Mouse (Mus musculus) stomach, embryonic 14.5 days (tissue): ENCODE results near the gene Itm2b. TPM values are rescaled to one million over a fixed set of nuclear protein-coding genes. Genes with fewer than 3 reads are reported as not detected.

Experiments
- ATAC-seq: fragments of 200-750 bp; cut with Nextera tagmentation; 2 replicates; pipeline ENCODE4 v1.8.0; 2017; ENCODE audit warnings: low read depth, moderate TSS enrichment; ENCODE audit not compliant: insufficient number of reproducible peaks, insufficient read depth, low FRiP score
- H3K27ac ChIP-seq: fragments of 300-500 bp; sonication (generic); 2 replicates; pipeline ENCODE4 v1.5.1; 2014; ENCODE audit warnings: mild to moderate bottlenecking, low read length, moderate library complexity, mixed read lengths
- H3K27me3 ChIP-seq: fragments of 300-500 bp; sonication (generic); 2 replicates; pipeline ENCODE4 v1.6.1; 2014; ENCODE audit warnings: low read length, control low read depth, mixed read lengths; ENCODE audit not compliant: control insufficient read depth, insufficient read depth
- H3K36me3 ChIP-seq: fragments of 300-500 bp; sonication (generic); 2 replicates; pipeline ENCODE4 v1.6.1; 2014; ENCODE audit warnings: mild to moderate bottlenecking, control low read depth, low read length, moderate library complexity, mixed read lengths; ENCODE audit not compliant: control insufficient read depth, insufficient read depth
- H3K4me1 ChIP-seq: fragments of 300-500 bp; sonication (generic); 2 replicates; pipeline ENCODE4 v1.6.1; 2014; ENCODE audit warnings: low read length, control low read depth, mixed read lengths; ENCODE audit not compliant: control insufficient read depth, insufficient read depth
- H3K4me2 ChIP-seq: fragments of 300-500 bp; sonication (generic); replicated peaks from 2 replicates; pipeline ENCODE4 v1.6.1; 2014; ENCODE audit warnings: low read depth, low read length, control low read depth
- H3K4me3 ChIP-seq: fragments of 300-500 bp; sonication (generic); 2 replicates; pipeline ENCODE4 v1.5.1; 2014; ENCODE audit warnings: low read depth, low read length, control low read depth
- H3K9ac ChIP-seq: fragments of 300-500 bp; sonication (generic); replicated peaks from 2 replicates; pipeline ENCODE4 v1.6.1; 2014; ENCODE audit warnings: low read depth, mild to moderate bottlenecking, control low read depth, low read length, moderate library complexity, mixed read lengths
- H3K9me3 ChIP-seq: fragments of 300-500 bp; sonication (generic); 2 replicates; pipeline ENCODE4 v1.6.1; 2016; ENCODE audit warnings: low read depth, low read length, control low read depth; ENCODE audit not compliant: control insufficient read depth
- WGBS: fragments of 180-500 bp; shearing (Covaris S2); extraction: QIAGEN DNeasy Blood & Tissue Kit; methylation state at CpG from one replicate; pipeline ENCODE4 v1.1.7; 2014; 5-methylcytosine and 5-hydroxymethylcytosine counted together
- polyA plus RNA-seq: library from polyadenylated mRNA; unstranded; fragments of >200 nt; fragmentation: Nextera tagmentation; extraction: Ambion mirVana; gene quantifications from 2 replicates; pipeline ENCODE4 v1.2.1, GENCODE M21; 2014

Itm2b gene
- polyA plus RNA-seq, 1 experiment from 2014 or later, result 864 TPM

- WGBS, result 61% methylated on average over 4 of the region's 4 CpGs
Observed at GRCm38 (mm10) chr14:73313864-73314263, 71.2 kb downstream of the Itm2b start.

GRCm38 (mm10) chr14:73313396-73313795 lies 71.7 kb downstream of the Itm2b start:
- Histone ChIP-seq H3K27me3 (no peaks in the 10 kb centered on the region), H3K4me3 (no peak overlapping the region), H3K9me3 (no peaks in the 10 kb centered on the region), H3K4me1 (no peaks in the 10 kb centered on the region), H3K9ac (no peak overlapping the region), H3K36me3 (no peaks in the 10 kb centered on the region), H3K4me2 (no peak overlapping the region), H3K27ac (no peak overlapping the region)
- WGBS, result 26% methylated on average over 5 of the region's 5 CpGs
- ATAC-seq, result peak; percentile 58; the same call in 1 of the 2 replicates

More at GRCm38 (mm10) chr14:73313864-73314263, 71.2 kb downstream of the Itm2b start:
- no peak for ATAC-seq
- Histone ChIP-seq H3K9ac (no peak overlapping the region), H3K36me3 (no peaks in the 10 kb centered on the region), H3K27me3 (no peaks in the 10 kb centered on the region), H3K9me3 (no peaks in the 10 kb centered on the region), H3K4me1 (no peaks in the 10 kb centered on the region), H3K27ac (no peak overlapping the region), H3K4me2 (no peak overlapping the region), H3K4me3 (no peak overlapping the region)

- H3K27ac ChIP-seq, result no peak overlapping the region
- H3K9ac ChIP-seq, result no peak overlapping the region
- WGBS, result 76% methylated on average over 5 of the region's 5 CpGs
- no peak overlapping the region for H3K4me3 ChIP-seq
- no peaks in the 10 kb centered on the region for H3K36me3 ChIP-seq
- no peaks in the 10 kb centered on the region for H3K27me3 ChIP-seq
- no peak for ATAC-seq
- no peak overlapping the region for H3K4me2 ChIP-seq
- no peaks in the 10 kb centered on the region for H3K9me3 ChIP-seq
- H3K4me1 ChIP-seq, result no peaks in the 10 kb centered on the region
Observed at GRCm38 (mm10) chr14:73312909-73313308, 72.2 kb downstream of the Itm2b start.

Other genes with a start within 250 kb of the Itm2b start
- gene Lpar6, start 147.4 kb downstream of the Itm2b start, polyA plus RNA-seq, result 15.5 and 16.3 TPM in 2 replicates
- gene Rb1, start 59.5 kb downstream of the Itm2b start, polyA plus RNA-seq, result 22.6 and 28.6 TPM in 2 replicates
- 85.5 and 86.3 TPM in 2 replicates for gene Med4, start 124.7 kb upstream of the Itm2b start, polyA plus RNA-seq
- gene Sucla2, start 140.0 kb upstream of the Itm2b start, polyA plus RNA-seq, result 110 and 115 TPM in 2 replicates
- gene Nudt15, start 163.0 kb upstream of the Itm2b start, polyA plus RNA-seq, result 5.4 and 6.8 TPM in 2 replicates